Mouse (Mus musculus): ENCODE data around the gene Cdc42se1.
A peak's percentile ranks its signal among the peaks of the same experiment; 100 is the strongest.

Cdc42se1 gene

GRCm38 (mm10) chr3:95285390-95285789 is 56.9 kb downstream of the Cdc42se1 start:
- peak in 1 of 2 experiments; percentile 24 for DNase-seq
